Mouse (Mus musculus) cerebellum, adult 11-12 months (tissue): ENCODE results near the gene Osbpl3.

Source experiments
- DNase-seq: peaks from one replicate; pipeline ENCODE4 v3.0.0; 2022

Gene Osbpl3

DNA sequence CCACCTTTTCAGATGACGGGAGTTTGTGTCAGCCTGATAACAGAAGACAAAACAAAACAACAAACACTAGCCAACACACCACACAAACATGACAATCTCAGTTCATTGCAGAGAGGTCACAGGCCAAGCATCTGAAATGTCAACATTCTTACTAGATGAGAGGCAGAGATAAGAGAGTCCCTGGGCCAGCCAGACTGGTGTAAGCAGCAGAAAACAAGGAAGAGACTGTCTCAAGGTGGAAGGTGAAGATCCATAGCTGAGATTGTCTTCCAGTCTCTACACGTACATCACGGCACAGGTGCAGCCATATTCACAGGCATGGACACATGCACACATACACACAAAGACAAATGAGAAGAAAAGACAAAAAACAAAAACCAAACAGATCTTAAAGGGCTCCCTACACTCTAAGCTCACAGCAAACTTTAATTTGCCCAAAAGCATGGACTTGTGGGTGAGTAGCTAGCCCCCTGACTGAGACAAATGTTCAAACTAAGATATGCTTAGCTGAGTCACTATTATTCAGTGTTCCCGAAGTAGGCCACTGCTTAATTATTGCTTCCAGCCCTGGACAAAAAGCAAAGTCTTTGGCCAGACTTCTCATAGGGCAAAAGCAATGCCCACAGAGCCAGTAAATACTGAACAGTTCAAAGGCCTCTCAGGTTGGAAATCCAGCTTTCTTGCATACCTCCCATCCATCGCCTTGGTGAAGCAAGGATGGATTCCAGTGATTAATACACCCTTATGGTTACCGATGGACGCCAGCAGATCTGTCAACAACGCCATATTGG lies 87.3 kb downstream of the Osbpl3 start:
- DNase-seq, result no peak

GRCm38 (mm10) chr6:50367836-50368235 lies 88.2 kb downstream of the Osbpl3 start:
- DNase-seq, result peak; percentile 25

DNA sequence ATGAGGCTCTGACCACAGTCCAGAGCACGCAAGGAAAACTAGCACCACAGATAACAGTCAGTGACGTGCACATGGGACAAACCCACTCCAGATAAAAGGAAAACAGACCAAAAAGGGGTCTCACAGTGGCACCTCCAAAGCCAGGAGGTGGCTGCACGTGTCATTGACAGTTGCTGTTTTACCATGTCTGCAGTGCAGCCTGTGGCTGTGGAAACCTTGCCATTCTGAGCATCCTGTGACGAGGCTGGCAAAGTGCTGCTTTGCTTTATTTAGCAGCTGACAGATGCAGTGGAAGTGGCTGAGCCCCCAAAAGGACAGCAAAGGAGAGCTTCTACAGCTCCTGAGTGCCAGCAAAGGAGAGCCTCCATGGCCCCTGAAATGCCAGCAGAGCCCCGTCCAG lies 89.3 kb downstream of the Osbpl3 start:
- peak; percentile 68 for DNase-seq

DNA sequence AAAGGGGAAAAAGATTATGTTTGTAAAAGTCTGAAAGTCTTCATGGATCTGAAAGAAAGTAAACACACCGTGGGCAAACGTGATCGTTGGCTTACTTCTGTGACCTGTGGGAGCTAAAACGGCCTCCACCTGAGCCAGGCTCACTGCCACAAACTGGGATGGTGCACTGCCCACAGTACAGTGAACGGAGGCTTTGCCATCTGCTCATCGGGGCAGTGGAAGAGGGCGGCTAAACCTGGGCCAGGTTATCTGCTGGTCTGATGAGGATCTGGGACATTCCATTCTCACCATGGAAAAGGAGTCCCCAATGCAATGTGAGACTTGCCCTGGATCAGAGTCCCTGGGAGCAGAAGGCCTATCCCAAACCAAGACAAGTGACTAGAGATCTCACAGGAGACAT lies 89.7 kb downstream of the Osbpl3 start:
- peak; percentile 92 for DNase-seq

GRCm38 (mm10) chr6:50364364-50364763 lies 91.6 kb downstream of the Osbpl3 start:
- no peak for DNase-seq

- DNase-seq, result no peak
These were observed 92.6 kb downstream of the Osbpl3 start for GRCm38 (mm10) chr6:50363385-50363784.

DNA sequence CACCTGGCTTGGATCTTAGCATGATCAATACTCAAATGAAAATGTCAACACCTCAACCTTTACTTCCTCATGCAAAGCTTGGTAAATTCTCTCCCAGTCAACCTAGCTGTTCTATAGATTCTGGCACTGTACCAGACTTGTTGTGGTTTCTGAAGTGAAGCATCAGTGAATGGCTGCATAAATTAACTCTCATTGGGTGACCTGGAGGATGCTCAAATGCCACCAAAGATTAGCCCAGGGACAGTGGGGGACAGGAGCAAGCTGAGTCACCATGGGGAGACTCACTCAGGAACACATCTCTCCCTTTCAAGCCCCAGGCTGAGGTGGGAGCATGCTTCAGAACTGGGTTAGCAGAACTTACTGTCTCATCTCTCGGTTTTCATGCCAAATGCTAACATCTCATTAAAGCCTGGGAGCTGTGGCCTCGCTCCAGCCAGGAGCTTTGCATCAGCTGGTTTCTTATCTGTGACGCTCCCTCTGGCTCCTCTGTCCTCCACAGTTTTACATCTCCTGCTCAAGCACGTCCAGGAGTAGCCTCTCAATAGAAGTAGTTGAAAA lies 93.2 kb downstream of the Osbpl3 start:
- no peak for DNase-seq

DNA sequence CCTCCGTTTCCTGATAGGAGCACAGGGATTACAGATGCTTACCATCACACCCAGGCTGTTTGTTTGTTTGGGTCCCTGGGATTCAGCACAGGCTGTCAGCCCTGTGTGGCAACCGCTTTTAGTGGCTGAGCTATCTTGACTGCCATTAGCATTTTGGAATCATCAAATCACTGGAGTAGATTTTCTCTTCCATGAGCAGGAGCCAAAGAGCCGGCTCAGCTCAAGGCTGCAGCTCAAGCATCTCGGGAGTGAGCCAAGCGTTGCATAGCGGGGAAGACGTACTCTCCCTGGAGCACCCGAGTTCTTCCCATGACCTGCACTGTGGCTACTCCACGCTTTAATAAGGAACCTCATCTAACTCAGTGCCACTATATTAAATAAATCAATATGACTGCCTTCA lies 93.8 kb downstream of the Osbpl3 start:
- no peak for DNase-seq

- no peak for DNase-seq
These were observed 97.8 kb downstream of the Osbpl3 start for GRCm38 (mm10) chr6:50358104-50358679.

GRCm38 (mm10) chr6:50354688-50355660 lies 101.0 kb downstream of the Osbpl3 start:
- no peak for DNase-seq

- no peak for DNase-seq
These were observed 103.2 kb downstream of the Osbpl3 start for GRCm38 (mm10) chr6:50352812-50353211.

GRCm38 (mm10) chr6:50350911-50351310 lies 105.1 kb downstream of the Osbpl3 start:
- DNase-seq, result no peak

DNA sequence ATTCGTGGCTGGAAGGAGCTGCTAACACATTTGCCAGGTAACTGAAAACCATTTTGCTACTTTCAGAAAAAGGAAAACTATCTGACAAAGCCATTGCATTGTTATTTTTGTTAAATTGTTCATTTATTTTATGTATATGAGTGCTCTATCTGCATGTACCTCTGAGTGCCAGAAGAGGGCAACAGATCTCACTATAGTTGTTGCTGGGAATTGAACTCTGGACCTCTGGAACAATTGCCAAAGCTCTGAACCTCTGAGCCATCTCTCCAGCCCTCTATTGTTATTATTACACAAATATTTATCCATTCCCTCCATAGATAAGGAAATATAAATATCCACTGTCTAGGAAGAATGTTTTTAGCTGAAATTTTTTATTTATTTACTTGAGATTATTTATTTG lies 107.4 kb downstream of the Osbpl3 start:
- DNase-seq, result no peak

DNA sequence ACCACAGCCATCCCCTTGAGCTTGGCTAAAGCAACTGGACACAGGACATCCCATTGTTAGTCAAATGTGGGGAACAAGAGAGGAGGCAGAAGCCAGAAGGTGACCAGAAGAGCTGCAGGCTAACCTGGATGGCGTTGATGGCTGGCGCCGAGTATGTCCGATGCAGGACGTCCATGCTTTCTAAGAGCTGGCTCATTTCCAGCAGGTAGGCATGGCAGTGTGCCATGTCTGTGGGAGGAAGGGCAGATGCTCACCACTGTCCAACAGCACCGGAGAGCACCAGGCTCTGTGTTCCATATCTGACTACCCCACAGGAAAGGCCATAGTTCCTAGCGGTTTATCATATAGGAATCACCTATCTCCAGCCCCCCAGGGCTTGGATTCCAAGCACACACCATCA lies 109.8 kb downstream of the Osbpl3 start:
- DNase-seq, result no peak

DNA sequence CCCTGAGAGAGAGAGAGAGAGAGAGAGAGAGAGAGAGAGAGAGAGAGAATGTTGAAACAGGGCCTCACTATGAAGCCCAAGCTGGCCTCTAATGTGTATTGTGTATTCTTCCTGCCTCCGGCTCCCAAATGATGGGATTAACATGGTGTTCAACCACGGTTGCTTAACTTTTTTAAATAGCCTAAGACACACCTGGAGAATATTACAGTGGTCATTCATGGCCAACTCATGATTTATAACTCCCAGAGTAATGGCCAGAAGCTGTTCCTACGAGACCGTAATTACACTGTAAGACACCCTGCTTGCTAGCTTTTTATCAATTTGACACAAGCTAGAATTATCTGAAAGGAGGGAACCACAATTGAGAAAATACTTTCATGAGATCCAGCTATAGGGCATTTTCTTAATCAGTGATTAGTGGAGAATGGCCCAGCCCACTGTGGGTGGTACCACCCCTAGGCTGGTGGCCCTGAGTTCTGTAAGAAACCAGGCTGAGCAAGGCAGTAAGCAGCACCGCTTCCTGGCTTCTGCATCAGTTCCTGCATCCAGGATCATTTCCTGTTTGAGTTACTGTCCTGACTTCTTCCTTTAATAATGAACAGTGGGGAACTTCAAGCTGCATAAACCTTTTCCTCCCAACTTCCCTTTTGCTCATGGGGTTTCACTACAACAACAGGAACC lies 115.6 kb downstream of the Osbpl3 start:
- DNase-seq, result no peak

- DNase-seq, result no peak
These were observed 118.6 kb downstream of the Osbpl3 start for GRCm38 (mm10) chr6:50337431-50337830.

DNA sequence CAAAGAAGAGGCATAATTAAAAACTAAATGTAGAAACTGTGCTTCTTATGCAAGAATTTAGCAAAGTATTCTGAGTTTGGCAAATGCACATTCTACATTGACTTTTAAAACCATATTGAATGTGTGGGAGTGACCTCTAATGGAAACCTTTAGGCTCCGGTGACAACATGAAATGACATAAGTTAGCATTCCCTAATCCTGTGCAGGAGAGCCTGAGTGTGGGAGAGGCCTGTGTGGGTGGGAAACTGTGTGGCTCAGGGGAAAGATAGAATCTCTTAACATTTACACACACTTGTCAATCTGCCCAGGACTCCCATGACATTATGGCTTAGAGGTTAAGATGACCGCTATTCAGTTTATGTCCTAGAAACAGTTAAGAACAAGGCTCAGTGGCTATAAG lies 119.6 kb downstream of the Osbpl3 start:
- DNase-seq, result no peak

DNA sequence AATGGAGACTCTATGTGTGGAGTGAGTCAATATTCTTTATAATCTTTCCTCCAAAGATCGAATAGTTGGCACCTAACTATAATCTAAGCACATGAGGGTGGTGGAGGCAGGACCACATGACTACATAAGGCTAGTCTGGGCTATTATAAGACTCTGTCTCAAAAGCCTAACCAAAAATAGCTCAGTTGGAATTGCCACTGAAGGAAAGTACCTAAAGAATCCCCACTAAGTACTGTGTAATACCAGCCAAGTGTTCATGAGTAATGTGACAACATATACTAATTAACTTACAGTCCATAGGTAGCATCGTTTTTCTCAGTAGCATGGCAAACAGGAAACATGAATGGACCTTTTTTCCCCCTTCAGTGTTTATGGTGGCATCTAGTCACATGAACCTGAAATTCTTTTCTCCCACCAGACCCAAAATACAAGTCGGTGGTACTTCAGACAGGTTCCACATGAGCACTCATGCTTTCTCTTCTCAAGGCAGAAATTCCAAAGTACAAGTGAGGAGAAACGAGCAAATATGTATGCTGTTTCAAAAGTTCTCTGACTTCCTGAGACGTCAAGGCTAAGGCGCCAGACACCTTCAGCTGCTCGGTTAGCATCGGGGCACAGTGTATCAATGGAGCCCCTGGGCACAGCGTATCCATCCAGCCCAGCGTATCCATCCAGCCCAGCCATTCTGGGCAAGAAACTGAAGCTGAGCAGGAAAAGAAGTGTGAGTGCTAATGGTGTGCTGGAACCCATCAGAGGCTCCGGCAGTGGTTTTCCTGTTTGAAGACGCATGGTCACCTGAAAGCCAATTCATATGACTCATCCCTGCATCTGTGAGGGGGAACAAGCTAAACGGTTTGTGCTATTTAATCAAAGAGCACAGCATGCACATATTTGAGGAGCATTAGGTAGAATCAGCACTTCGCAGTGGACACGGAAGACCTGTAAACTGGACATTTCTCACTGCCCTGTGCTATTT lies 120.9 kb downstream of the Osbpl3 start:
- no peak for DNase-seq

DNA sequence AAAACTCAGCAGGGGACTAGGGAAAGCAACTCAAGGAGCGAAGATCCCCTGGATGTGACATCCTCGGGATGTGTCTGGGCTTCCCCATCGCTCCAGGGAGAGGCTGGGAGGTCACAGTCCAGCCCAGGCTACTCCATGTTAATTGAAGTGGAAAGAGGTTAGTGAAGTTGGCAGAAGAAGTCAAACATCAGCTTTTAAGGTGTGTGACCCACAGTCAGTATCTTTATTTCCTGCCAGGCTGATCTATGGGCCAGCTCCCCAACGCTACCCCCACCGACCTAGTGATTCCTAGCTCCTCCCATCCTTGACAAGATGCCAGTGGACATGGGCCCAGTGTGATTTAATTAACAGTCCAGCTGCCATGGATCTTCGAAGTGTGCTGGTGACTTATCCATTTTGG lies 122.7 kb downstream of the Osbpl3 start:
- DNase-seq, result no peak

GRCm38 (mm10) chr6:50331477-50331876 lies 124.5 kb downstream of the Osbpl3 start:
- DNase-seq, result no peak

GRCm38 (mm10) chr6:50329380-50329779 lies 126.6 kb downstream of the Osbpl3 start:
- no peak for DNase-seq
